Mouse (Mus musculus) stomach, postnatal 0 days (tissue): Measurements from ENCODE around the gene Fbxo31. TPM values are rescaled to one million over a fixed set of nuclear protein-coding genes. Genes with fewer than 3 reads are reported as not detected.

ENCODE experiments used
- ATAC-seq: fragments of 200-750 bp; cut with Nextera tagmentation; 2 replicates; pipeline ENCODE4 v1.8.0; 2017; ENCODE audit not compliant: low FRiP score, low TSS enrichment
- DNase-seq: peaks from one replicate; pipeline ENCODE4 v3.0.0-alpha.2; 2016; ENCODE audit warnings: low spot score
- H3K27ac ChIP-seq: fragments of 300-500 bp; sonication (generic); replicated peaks from 2 replicates; pipeline ENCODE4 v1.5.1; 2014; ENCODE audit warnings: mild to moderate bottlenecking, control low read depth
- H3K27me3 ChIP-seq: fragments of 300-500 bp; sonication (generic); 2 replicates; pipeline ENCODE4 v1.6.1; 2014; ENCODE audit warnings: low read length; ENCODE audit not compliant: control insufficient read depth, insufficient read depth
- H3K36me3 ChIP-seq: fragments of 300-500 bp; sonication (generic); 2 replicates; pipeline ENCODE4 v1.6.1; 2014; ENCODE audit warnings: low read length, mixed read lengths; ENCODE audit not compliant: control insufficient read depth, insufficient read depth
- H3K4me1 ChIP-seq: fragments of 300-500 bp; sonication (generic); replicated peaks from 2 replicates; pipeline ENCODE4 v1.6.1; 2014; ENCODE audit warnings: antibody characterized with exemption; ENCODE audit not compliant: control insufficient read depth, insufficient read depth
- H3K4me2 ChIP-seq: fragments of 300-500 bp; sonication (generic); replicated peaks from 2 replicates; pipeline ENCODE4 v1.6.1; 2014; ENCODE audit warnings: low read depth, mild to moderate bottlenecking, control low read depth, moderate library complexity
- H3K4me3 ChIP-seq: fragments of 300-500 bp; sonication (generic); 2 replicates; pipeline ENCODE4 v1.5.1; 2014; ENCODE audit warnings: low read depth, low read length, control low read depth
- H3K9ac ChIP-seq: fragments of 300-500 bp; sonication (generic); 2 replicates; pipeline ENCODE4 v1.6.1; 2014; ENCODE audit warnings: mild to moderate bottlenecking, low read length, control low read depth, mixed read lengths
- H3K9me3 ChIP-seq: fragments of 300-500 bp; sonication (generic); 2 replicates; pipeline ENCODE4 v1.6.1; 2016; ENCODE audit warnings: low read length; ENCODE audit not compliant: control insufficient read depth
- CTCF ChIP-seq: IDR thresholded peaks from 2 replicates; pipeline ENCODE4 v1.5.1; 2016; ENCODE audit warnings: antibody characterized with exemption, low read depth, mild to moderate bottlenecking, moderate library complexity
- EP300 ChIP-seq: optimal IDR thresholded peaks from 2 replicates; pipeline ENCODE3; 2016; ENCODE audit warnings: antibody characterized with exemption
- WGBS: fragments of 180-500 bp; shearing (Covaris S2); extraction: QIAGEN DNeasy Blood & Tissue Kit; methylation state at CpG from one replicate; pipeline ENCODE4 v1.1.7; 2014; 5-methylcytosine and 5-hydroxymethylcytosine counted together
- polyA plus RNA-seq: library from polyadenylated mRNA; unstranded; fragments of >200 nt; fragmentation: Nextera tagmentation; extraction: Ambion mirVana; gene quantifications from 2 replicates; pipeline ENCODE4 v1.2.1, GENCODE M21; 2015

The Fbxo31 gene
- polyA plus RNA-seq, 1 experiment from 2014 or later = 10.0 TPM

- no peaks in the 10 kb centered on the region for H3K4me1 ChIP-seq
- H3K9me3 ChIP-seq = no peaks in the 10 kb centered on the region
- no peak overlapping the region for H3K27ac ChIP-seq
- H3K9ac ChIP-seq = no peak overlapping the region
- no peak for DNase-seq
- no peaks in the 10 kb centered on the region for H3K27me3 ChIP-seq
- no peak overlapping the region for H3K4me2 ChIP-seq
- 88% methylated on average over 9 of the region's 9 CpGs for WGBS
- no peaks in the 10 kb centered on the region for H3K36me3 ChIP-seq
- no peak overlapping the region for H3K4me3 ChIP-seq
- TF ChIP-seq EP300 = no peak
- no peak for TF ChIP-seq CTCF
- no peak for ATAC-seq
Measured at GRCm38 (mm10) chr8:121527751-121528150, 50.9 kb downstream of the Fbxo31 start.

GRCm38 (mm10) chr8:121526811-121527550, 51.6 kb downstream of the Fbxo31 start:
- Histone ChIP-seq H3K9ac (no peak overlapping the region), H3K27ac (no peak overlapping the region), H3K4me1 (no peaks in the 10 kb centered on the region), H3K36me3 (no peaks in the 10 kb centered on the region), H3K27me3 (no peaks in the 10 kb centered on the region), H3K4me2 (no peak overlapping the region), H3K4me3 (no peak overlapping the region), H3K9me3 (no peaks in the 10 kb centered on the region)
- ATAC-seq (no peak), DNase-seq (no peak)
- no peak for TF ChIP-seq CTCF
- TF ChIP-seq EP300 = no peak
- 41% methylated on average over 6 of the region's 6 CpGs for WGBS

- TF ChIP-seq CTCF (no peak), EP300 (no peak)
- Histone ChIP-seq H3K27ac (no peak overlapping the region), H3K4me3 (no peak overlapping the region), H3K9me3 (no peaks in the 10 kb centered on the region), H3K4me2 (no peak overlapping the region), H3K27me3 (no peaks in the 10 kb centered on the region), H3K36me3 (no peaks in the 10 kb centered on the region), H3K4me1 (no peaks in the 10 kb centered on the region), H3K9ac (no peak overlapping the region)
- DNase-seq = no peak
- 56% methylated on average over 18 of the region's 18 CpGs for WGBS
- ATAC-seq = no peak
Measured at GRCm38 (mm10) chr8:121525111-121525818, 53.3 kb downstream of the Fbxo31 start.

GRCm38 (mm10) chr8:121513429-121513828, 65.2 kb downstream of the Fbxo31 start:
- peak; percentile 81 for ATAC-seq
- Histone ChIP-seq H3K27ac (no peak overlapping the region), H3K36me3 (no peaks in the 10 kb centered on the region), H3K27me3 (no peaks in the 10 kb centered on the region), H3K4me2 (no peak overlapping the region), H3K4me1 (no peaks in the 10 kb centered on the region), H3K4me3 (no peak overlapping the region), H3K9me3 (no peaks in the 10 kb centered on the region), H3K9ac (no peak overlapping the region)
- DNase-seq = peak; percentile 85
- WGBS = 5% methylated on average over 12 of the region's 12 CpGs
- TF ChIP-seq CTCF = peak; percentile 99
- no peak for TF ChIP-seq EP300

GRCm38 (mm10) chr8:121511751-121512150, 66.9 kb downstream of the Fbxo31 start:
- Histone ChIP-seq H3K4me1 (no peaks in the 10 kb centered on the region), H3K27me3 (no peaks in the 10 kb centered on the region), H3K27ac (no peak overlapping the region), H3K4me3 (no peak overlapping the region), H3K36me3 (no peaks in the 10 kb centered on the region), H3K9ac (no peak overlapping the region), H3K9me3 (no peaks in the 10 kb centered on the region), H3K4me2 (no peak overlapping the region)
- WGBS = 53% methylated on average over 9 of the region's 9 CpGs
- TF ChIP-seq EP300 (no peak), CTCF (no peak)
- DNase-seq (no peak), ATAC-seq (no peak)

Other genes starting within 250 kb of the Fbxo31 start
- gene 1700018B08Rik, start 34.5 kb downstream of the Fbxo31 start, polyA plus RNA-seq = not detected in 2 replicates
- gene Map1lc3b, start 11.6 kb upstream of the Fbxo31 start, polyA plus RNA-seq = 262 and 274 TPM in 2 replicates
- gene Zcchc14, start 74.1 kb upstream of the Fbxo31 start, polyA plus RNA-seq = 4.5 and 5.1 TPM in 2 replicates
- gene Jph3, start 150.8 kb upstream of the Fbxo31 start, polyA plus RNA-seq = 1.7 and 2.1 TPM in 2 replicates